Mouse (Mus musculus) cerebellum, adult 8-10 months (tissue): ENCODE data around the gene Tbcd.

Experiments used
- DNase-seq: peaks from one replicate; pipeline ENCODE4 v3.0.0; 2022

Tbcd gene

GRCm38 (mm10) chr11:121601422-121601821 lies 149.7 kb downstream of the Tbcd start:
- no peak for DNase-seq

- no peak for DNase-seq
Measured at GRCm38 (mm10) chr11:121605604-121606003, 153.9 kb downstream of the Tbcd start.

- no peak for DNase-seq
Measured at GRCm38 (mm10) chr11:121610976-121611375, 159.2 kb downstream of the Tbcd start.

GRCm38 (mm10) chr11:121615961-121616485 lies 164.3 kb downstream of the Tbcd start:
- DNase-seq: no peak

GRCm38 (mm10) chr11:121616501-121616900 lies 164.8 kb downstream of the Tbcd start:
- no peak for DNase-seq

GRCm38 (mm10) chr11:121617371-121617770 lies 165.6 kb downstream of the Tbcd start:
- no peak for DNase-seq

- no peak for DNase-seq
Measured at GRCm38 (mm10) chr11:121625007-121625406, 173.3 kb downstream of the Tbcd start.

GRCm38 (mm10) chr11:121627521-121627920 lies 175.8 kb downstream of the Tbcd start:
- no peak for DNase-seq

- DNase-seq: no peak
Measured at GRCm38 (mm10) chr11:121629529-121629928, 177.8 kb downstream of the Tbcd start.

GRCm38 (mm10) chr11:121630406-121630805 lies 178.7 kb downstream of the Tbcd start:
- DNase-seq: no peak

GRCm38 (mm10) chr11:121631410-121631809 lies 179.7 kb downstream of the Tbcd start:
- DNase-seq: no peak

GRCm38 (mm10) chr11:121636646-121637045 lies 184.9 kb downstream of the Tbcd start:
- DNase-seq: no peak

- DNase-seq: peak; percentile 44
Measured at GRCm38 (mm10) chr11:121641501-121642145, 189.9 kb downstream of the Tbcd start.

- DNase-seq: no peak
Measured at GRCm38 (mm10) chr11:121645394-121645793, 193.6 kb downstream of the Tbcd start.

GRCm38 (mm10) chr11:121647321-121647720 lies 195.6 kb downstream of the Tbcd start:
- DNase-seq: no peak

- no peak for DNase-seq
Measured at GRCm38 (mm10) chr11:121648166-121648565, 196.4 kb downstream of the Tbcd start.

- DNase-seq: no peak
Measured at GRCm38 (mm10) chr11:121649900-121650299, 198.2 kb downstream of the Tbcd start.

- no peak for DNase-seq
Measured at GRCm38 (mm10) chr11:121650668-121651067, 198.9 kb downstream of the Tbcd start.

GRCm38 (mm10) chr11:121651556-121651955 lies 199.8 kb downstream of the Tbcd start:
- no peak for DNase-seq

GRCm38 (mm10) chr11:121651983-121652382 lies 200.2 kb downstream of the Tbcd start:
- DNase-seq: no peak

GRCm38 (mm10) chr11:121652547-121653305 lies 201.0 kb downstream of the Tbcd start:
- DNase-seq: peak; percentile 49

- DNase-seq: no peak
Measured at GRCm38 (mm10) chr11:121653631-121654030, 201.9 kb downstream of the Tbcd start.

GRCm38 (mm10) chr11:121654406-121654945 lies 202.7 kb downstream of the Tbcd start:
- no peak for DNase-seq
